Mouse (Mus musculus) E14TG2a.4 (cell line): ENCODE results near the gene Abraxas1.
A peak's percentile ranks its signal among the peaks of the same experiment; 100 is the strongest.

Experiments used
- H3K27me3 ChIP-seq: 2 replicates; pipeline ENCODE4 v1.6.1; 2014; ENCODE audit warnings: low read length, control low read depth; ENCODE audit not compliant: insufficient read depth
- H3K36me3 ChIP-seq: 2 replicates; pipeline ENCODE4 v1.6.1; 2014; ENCODE audit warnings: low read length, control low read depth; ENCODE audit not compliant: insufficient read depth
- H3K4me1 ChIP-seq: replicated peaks from 2 replicates; pipeline ENCODE4 v1.6.1; 2014; ENCODE audit warnings: low read depth, low read length, control low read depth
- H3K4me3 ChIP-seq: replicated peaks from 2 replicates; pipeline ENCODE4 v1.5.1; 2014; ENCODE audit warnings: mild to moderate bottlenecking, low read length
- H3K9me3 ChIP-seq: 2 replicates; pipeline ENCODE4 v1.6.1; 2014; ENCODE audit warnings: low read length, control low read depth
- CTCF ChIP-seq: conservative IDR thresholded peaks from 2 replicates; pipeline ENCODE4 v1.5.1; 2014; ENCODE audit warnings: low read length
- NANOG ChIP-seq: IDR thresholded peaks from 2 replicates; pipeline ENCODE4 v1.6.1; 2014; ENCODE audit warnings: borderline replicate concordance, low read length, mixed read lengths
- POU5F1 ChIP-seq: IDR thresholded peaks from 2 replicates; pipeline ENCODE4 v1.6.1; 2014; ENCODE audit warnings: low read length, borderline replicate concordance

Abraxas1 gene

DNA sequence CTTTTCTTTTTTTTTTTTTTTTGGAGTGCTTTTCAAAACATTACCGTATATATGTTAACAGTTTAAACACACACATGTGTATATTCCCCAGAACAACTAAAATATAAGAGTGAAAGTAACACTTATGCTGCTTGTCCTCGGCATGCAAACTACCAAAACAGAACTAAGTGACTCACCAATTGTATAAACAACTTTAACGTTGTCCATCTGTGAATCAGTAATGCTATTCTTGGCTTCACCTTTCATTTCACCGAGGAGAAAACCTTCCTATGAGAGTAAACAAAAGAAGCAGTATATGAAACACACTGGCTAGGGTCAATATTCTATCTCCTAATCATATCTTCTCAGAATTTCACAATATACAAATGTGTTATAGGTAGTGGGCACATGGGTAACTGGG is 2.4 kb downstream of the Abraxas1 start:
- TF ChIP-seq NANOG (no peak), CTCF (no peak), POU5F1 (no peak)
- Histone ChIP-seq H3K27me3 (no peaks in the 10 kb centered on the region), H3K9me3 (no peaks in the 10 kb centered on the region), H3K4me3 (no peak overlapping the region), H3K4me1 (peaks cover 21% of the 10 kb centered on the region), H3K36me3 (peaks cover 50% of the 10 kb centered on the region)

DNA sequence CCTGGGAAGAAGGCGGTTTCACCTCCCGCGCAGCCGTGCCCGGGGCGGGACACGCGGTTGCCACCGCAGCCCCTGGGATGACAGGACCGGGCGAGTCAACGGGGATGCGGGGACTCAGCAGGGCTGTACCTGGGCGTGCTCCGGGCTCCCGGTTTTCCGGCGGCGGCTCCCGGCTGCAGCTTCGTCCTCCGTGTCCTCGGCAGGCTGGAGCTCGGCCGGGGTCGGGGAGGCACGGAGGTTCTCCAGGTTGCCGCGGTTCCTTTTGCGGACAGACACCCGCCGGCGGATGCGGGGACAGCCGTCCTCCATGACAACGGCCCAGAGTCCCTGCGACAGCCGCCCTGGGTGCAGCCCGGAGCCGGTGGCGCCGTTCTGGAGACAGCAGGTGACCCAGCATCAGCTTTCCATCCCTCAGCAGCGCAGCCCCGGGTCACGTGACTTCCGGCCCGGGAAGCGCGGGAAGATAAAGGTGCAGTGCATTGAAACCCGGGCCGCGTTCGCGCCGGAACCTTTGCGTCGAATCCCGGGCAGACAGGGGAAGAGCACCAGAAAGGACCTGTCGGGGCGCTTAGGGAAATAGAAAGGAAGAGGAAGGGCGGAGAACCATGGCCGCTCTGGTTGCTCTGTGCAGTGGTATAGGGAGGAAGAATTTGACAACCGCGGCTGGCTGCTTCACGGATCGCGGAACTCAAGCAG is 22.5 kb downstream of the Abraxas1 start, which contains the start of the genes Helq and Mrps18c:
TSS of gene Helq (minus strand) at position 434 of the 696 bp plus-strand sequence.
TSS of gene Mrps18c (plus strand) at position 463 of the 696 bp plus-strand sequence.
- no peaks in the 10 kb centered on the region for H3K27me3 ChIP-seq
- TF ChIP-seq NANOG (no peak), CTCF (no peak), POU5F1 (no peak)
- H3K36me3 ChIP-seq, result peaks cover 51% of the 10 kb centered on the region
- H3K4me3 ChIP-seq, result peak within 1 kb of the TSS; percentile 97
- H3K9me3 ChIP-seq, result no peaks in the 10 kb centered on the region
- peaks cover 31% of the 10 kb centered on the region for H3K4me1 ChIP-seq

GRCm38 (mm10) chr5:100794084-100794483 is 26.7 kb downstream of the Abraxas1 start:
- 0 out of 2 replicates have a peak, but pooled peaks have one; percentile 15 for TF ChIP-seq CTCF
- no peak for TF ChIP-seq NANOG
- no peak overlapping the region for H3K4me3 ChIP-seq

DNA sequence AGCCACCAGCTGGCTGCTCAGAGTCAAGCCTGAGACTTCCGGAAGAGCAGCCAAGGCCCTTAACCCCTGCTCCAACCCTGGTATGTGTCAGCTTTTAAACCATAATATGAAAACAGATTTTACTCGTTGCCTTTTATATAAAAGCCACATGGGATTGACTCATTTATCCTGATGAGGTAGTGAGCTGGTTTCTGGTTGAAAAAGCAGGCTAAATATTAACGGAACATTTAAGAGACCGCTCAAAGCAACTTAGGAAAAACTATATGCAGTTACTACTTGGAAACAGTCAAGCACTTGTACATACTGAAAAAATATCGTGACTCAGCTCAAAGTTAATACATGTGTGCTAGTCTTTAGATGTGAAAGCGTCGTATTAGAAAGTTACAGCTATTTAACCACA is 28.5 kb downstream of the Abraxas1 start:
- TF ChIP-seq CTCF (no peak), POU5F1 (no peak), NANOG (no peak)
- Histone ChIP-seq H3K36me3 (peaks cover 100% of the 10 kb centered on the region), H3K9me3 (no peaks in the 10 kb centered on the region), H3K4me1 (peaks cover 20% of the 10 kb centered on the region), H3K4me3 (no peak overlapping the region), H3K27me3 (no peaks in the 10 kb centered on the region)

More at GRCm38 (mm10) chr5:100794084-100794483, 26.7 kb downstream of the Abraxas1 start:
- no peaks in the 10 kb centered on the region for H3K9me3 ChIP-seq
- peaks cover 82% of the 10 kb centered on the region for H3K36me3 ChIP-seq
- H3K4me1 ChIP-seq, result peaks cover 26% of the 10 kb centered on the region
- H3K27me3 ChIP-seq, result no peaks in the 10 kb centered on the region

GRCm38 (mm10) chr5:100787527-100787926 is 33.2 kb downstream of the Abraxas1 start:
- no peak overlapping the region for H3K4me3 ChIP-seq
- H3K36me3 ChIP-seq, result peaks cover 100% of the 10 kb centered on the region
- H3K9me3 ChIP-seq, result no peaks in the 10 kb centered on the region
- TF ChIP-seq CTCF (no peak), POU5F1 (no peak), NANOG (no peak)
- no peaks in the 10 kb centered on the region for H3K27me3 ChIP-seq
- peaks cover 4% of the 10 kb centered on the region for H3K4me1 ChIP-seq

DNA sequence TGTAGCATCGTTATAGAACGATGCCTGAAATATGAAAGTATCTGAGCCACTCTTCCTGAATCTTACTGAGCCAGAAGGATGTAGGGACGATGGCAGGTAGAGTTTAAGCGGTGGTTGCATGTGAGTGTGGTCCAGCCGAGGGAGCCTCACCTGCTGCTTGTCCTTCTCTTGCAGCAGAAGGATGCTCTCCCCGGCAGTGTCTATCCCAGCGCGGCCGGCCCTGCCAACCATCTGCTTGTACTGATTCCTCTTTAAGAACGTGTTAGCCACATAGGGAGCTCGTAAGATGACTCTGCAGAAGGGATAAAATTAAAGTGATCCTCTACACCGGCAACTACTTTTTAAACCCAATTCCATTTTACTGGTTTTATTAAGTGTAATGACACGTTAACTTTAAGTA is 41.8 kb downstream of the Abraxas1 start:
- H3K9me3 ChIP-seq, result no peaks in the 10 kb centered on the region
- TF ChIP-seq POU5F1 (no peak), CTCF (no peak), NANOG (no peak)
- H3K4me1 ChIP-seq, result peaks cover 22% of the 10 kb centered on the region

DNA sequence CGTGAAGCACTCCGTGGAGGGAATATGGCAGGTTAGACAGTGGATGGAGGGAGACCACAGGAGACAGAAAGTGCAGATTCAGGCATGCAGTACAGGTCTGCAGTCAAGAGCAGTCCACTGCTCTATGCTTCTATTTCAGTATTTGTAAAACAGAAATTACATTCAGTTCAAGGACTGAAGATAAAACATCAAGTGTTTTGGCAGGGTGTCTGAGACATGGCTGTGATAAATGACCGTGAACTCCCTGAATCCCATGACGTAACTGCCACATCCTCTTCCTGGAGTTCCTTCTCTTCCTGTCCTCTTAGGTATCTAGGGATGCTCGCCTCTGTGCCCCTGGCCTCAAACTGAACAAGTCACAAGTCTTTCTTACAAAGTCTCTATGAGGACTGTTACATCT is 43.9 kb downstream of the Abraxas1 start:
- no peak for TF ChIP-seq POU5F1
- no peak for TF ChIP-seq CTCF
- TF ChIP-seq NANOG, result no peak
- Histone ChIP-seq H3K4me3 (no peak overlapping the region), H3K9me3 (no peaks in the 10 kb centered on the region)

More for the DNA sequence above, 41.8 kb downstream of the Abraxas1 start:
- Histone ChIP-seq H3K4me3 (no peak overlapping the region), H3K36me3 (peaks cover 96% of the 10 kb centered on the region), H3K27me3 (no peaks in the 10 kb centered on the region)

GRCm38 (mm10) chr5:100775778-100776404 is 44.9 kb downstream of the Abraxas1 start:
- Histone ChIP-seq H3K4me1 (peaks cover 7% of the 10 kb centered on the region; the same call in 1 of the 2 replicates), H3K27me3 (no peaks in the 10 kb centered on the region), H3K36me3 (peaks cover 97% of the 10 kb centered on the region), H3K9me3 (no peaks in the 10 kb centered on the region), H3K4me3 (no peak overlapping the region)
- no peak for TF ChIP-seq POU5F1
- no peak for TF ChIP-seq CTCF
- TF ChIP-seq NANOG, result no peak

More for the DNA sequence above, 43.9 kb downstream of the Abraxas1 start:
- peaks cover 97% of the 10 kb centered on the region for H3K36me3 ChIP-seq
- H3K27me3 ChIP-seq, result no peaks in the 10 kb centered on the region
- peaks cover 15% of the 10 kb centered on the region for H3K4me1 ChIP-seq
